Comparison of ENCODE assay signal across 32 mouse cellular contexts in genomic region chr2:77157546-77157945, GRCm38 (mm10). TPM values are rescaled to one million over a fixed set of nuclear protein-coding genes. Genes with fewer than 3 reads are reported as not detected.
"Had no signal": no experiment of that assay in that cellular context is flagged by ENCODE, and none has a peak within 500 bp of the region (broad histone marks: within the 10 kb centered on the region; RNA-seq: fewer than 3 reads in every experiment).

No protein-coding gene starts in this region.

- DNase-seq: left cerebral cortex, postnatal 4 days; liver; liver, embryonic 13.5 days; liver, postnatal 0 days; lung, adult 18-20 months; lung, adult 2 months; lung, embryonic 14.5 days; lung, postnatal 10 days; lung, postnatal 14 days; lung, postnatal 36 days; lung, postnatal 4 days; midbrain, embryonic 14.5 days had no signal

- ATAC-seq: liver, embryonic 12.5 days; liver, postnatal 0 days; lung, postnatal 0 days; midbrain, embryonic 13.5 days; midbrain, embryonic 15.5 days; midbrain, embryonic 16.5 days had no signal

- H3K4me2 ChIP-seq: limb, embryonic 12.5 days; limb, embryonic 13.5 days; limb, embryonic 15.5 days; liver, embryonic 12.5 days; liver, embryonic 13.5 days; liver, embryonic 15.5 days; lung, embryonic 14.5 days; lung, embryonic 15.5 days; midbrain, embryonic 12.5 days; midbrain, embryonic 13.5 days; midbrain, embryonic 15.5 days; neural tube, embryonic 12.5 days had no signal

- H3K9me3 ChIP-seq: limb, embryonic 10.5 days; limb, embryonic 12.5 days; limb, embryonic 15.5 days; liver, embryonic 12.5 days; liver, embryonic 13.5 days; liver, embryonic 15.5 days; lung, embryonic 15.5 days; midbrain, embryonic 10.5 days; midbrain, embryonic 12.5 days; midbrain, embryonic 13.5 days; midbrain, embryonic 15.5 days; neural tube, embryonic 12.5 days had no signal

- H3K4me3 ChIP-seq: left cerebral cortex, adult 2 months; limb, embryonic 10.5 days; limb, embryonic 12.5 days; limb, embryonic 13.5 days; limb, embryonic 15.5 days; liver, embryonic 12.5 days; liver, embryonic 13.5 days; liver, embryonic 15.5 days; lung, embryonic 15.5 days; megakaryocyte, embryonic 14.5 days; midbrain, embryonic 10.5 days; midbrain, embryonic 12.5 days; midbrain, embryonic 13.5 days; midbrain, embryonic 15.5 days; myocyte; neural tube, embryonic 12.5 days had no signal

- H3K27me3 ChIP-seq: limb, embryonic 12.5 days; limb, embryonic 13.5 days; limb, embryonic 15.5 days; liver, embryonic 12.5 days; liver, embryonic 13.5 days; liver, embryonic 15.5 days; lung, embryonic 15.5 days; megakaryocyte, embryonic 14.5 days; midbrain, embryonic 12.5 days; midbrain, embryonic 13.5 days; midbrain, embryonic 15.5 days; neural tube, embryonic 12.5 days had no signal

- H3K4me1 ChIP-seq: limb, embryonic 10.5 days; limb, embryonic 12.5 days; limb, embryonic 13.5 days; limb, embryonic 15.5 days; liver, embryonic 15.5 days; megakaryocyte, embryonic 14.5 days; midbrain, embryonic 10.5 days; midbrain, embryonic 12.5 days; midbrain, embryonic 13.5 days; midbrain, embryonic 15.5 days; neural tube, embryonic 12.5 days had no signal

- H3K27ac ChIP-seq: left cerebral cortex, adult 2 months; limb, embryonic 10.5 days; limb, embryonic 12.5 days; limb, embryonic 13.5 days; limb, embryonic 15.5 days; liver, embryonic 12.5 days; liver, embryonic 13.5 days; liver, embryonic 14.5 days; liver, embryonic 15.5 days; lung, embryonic 15.5 days; macrophage; midbrain, embryonic 10.5 days; midbrain, embryonic 12.5 days; midbrain, embryonic 13.5 days; midbrain, embryonic 15.5 days; neural tube, embryonic 12.5 days had no signal

- H3K36me3 ChIP-seq: limb, embryonic 10.5 days; limb, embryonic 12.5 days; limb, embryonic 13.5 days; limb, embryonic 15.5 days; liver, embryonic 12.5 days; liver, embryonic 13.5 days; liver, embryonic 15.5 days; lung, embryonic 15.5 days; midbrain, embryonic 10.5 days; midbrain, embryonic 12.5 days; midbrain, embryonic 13.5 days; midbrain, embryonic 15.5 days; neural tube, embryonic 12.5 days had no signal

- H3K9ac ChIP-seq: limb, embryonic 12.5 days; limb, embryonic 13.5 days; limb, embryonic 15.5 days; liver, embryonic 12.5 days; liver, embryonic 13.5 days; liver, embryonic 14.5 days; liver, embryonic 15.5 days; liver, postnatal 0 days; lung, embryonic 14.5 days; lung, embryonic 15.5 days; midbrain, embryonic 12.5 days; midbrain, embryonic 13.5 days; midbrain, embryonic 15.5 days; neural tube, embryonic 12.5 days had no signal

RNA-seq across cellular contexts. Expression of gene Ccdc141, which starts 12.9 kb away (rescaled TPM):
- total RNA-seq: monocyte, adult 5-6 weeks had no signal
